Mouse (Mus musculus) G1E (cell line): ENCODE data around the gene Tprgl. TPM values are rescaled to one million over a fixed set of nuclear protein-coding genes. Genes with fewer than 3 reads are reported as not detected.

Experiments
- ATAC-seq: 2 replicates; pipeline ENCODE4 v1.8.0; 2016; ENCODE audit warnings: mild to moderate bottlenecking; ENCODE audit not compliant: insufficient number of reproducible peaks, poor library complexity, low FRiP score, severe bottlenecking; ENCODE audit errors: extremely low read depth
- DNase-seq: peaks from one replicate; pipeline ENCODE4 v3.0.0; 2012; ENCODE audit warnings: low spot score
- H3K27me3 ChIP-seq: 2 replicates; pipeline ENCODE4 v1.6.1; 2012; ENCODE audit warnings: mild to moderate bottlenecking, low read length, inconsistent platforms; ENCODE audit not compliant: insufficient read depth
- H3K36me3 ChIP-seq: replicated peaks from 2 replicates; pipeline ENCODE3; 2012; ENCODE audit warnings: mild to moderate bottlenecking, inconsistent platforms
- H3K4me1 ChIP-seq: 2 replicates; pipeline ENCODE4 v1.6.1; 2012; ENCODE audit warnings: low read depth, low read length, inconsistent platforms, mixed read lengths; ENCODE audit not compliant: insufficient read depth
- H3K4me3 ChIP-seq: 2 replicates; pipeline ENCODE4 v1.5.1; 2012; ENCODE audit warnings: low read depth, mild to moderate bottlenecking, inconsistent platforms, low read length, moderate library complexity, mixed read lengths
- H3K9me3 ChIP-seq: replicated peaks from 2 replicates; pipeline ENCODE4 v1.6.1; 2012; ENCODE audit warnings: inconsistent platforms
- CTCF ChIP-seq: IDR thresholded peaks from 2 replicates; pipeline ENCODE4 v1.5.1; 2012; ENCODE audit warnings: low read depth, low read length, inconsistent platforms, mixed read lengths
- GATA1 ChIP-seq: IDR thresholded peaks from 2 replicates; pipeline ENCODE4 v1.6.1; 2012; ENCODE audit warnings: borderline replicate concordance, low read length, inconsistent platforms, mixed read lengths
- GATA2 ChIP-seq: IDR thresholded peaks from 2 replicates; pipeline ENCODE4 v1.6.1; 2012; ENCODE audit warnings: low read depth, low read length, inconsistent platforms, borderline replicate concordance
- POLR2AphosphoS5 ChIP-seq: IDR thresholded peaks from 2 replicates; pipeline ENCODE4 v1.6.1; 2012; ENCODE audit warnings: low read depth, low read length, inconsistent platforms; ENCODE audit not compliant: insufficient replicate concordance
- polyA plus RNA-seq: library from polyadenylated mRNA; stranded (reverse); fragments of >175 nt; gene quantifications from 2 replicates; pipeline ENCODE4 v1.2.3, GENCODE M21; 2012
- total RNA-seq, 2 experiments: library from RNA; stranded (forward) in 1 of 2; stranded (reverse) in 1 of 2; fragments of 200-1000 nt in 1 of 2; fragments of >200 nt in 1 of 2; fragmentation: Nextera tagmentation in 1 of 2; gene quantifications; 2 replicates each; pipeline ENCODE4 v1.2.3; 2014 to 2017

The Tprgl gene
- total and polyA plus RNA-seq, 3 experiments = 51.1 to 60.8 (median 55.8) TPM

DNA sequence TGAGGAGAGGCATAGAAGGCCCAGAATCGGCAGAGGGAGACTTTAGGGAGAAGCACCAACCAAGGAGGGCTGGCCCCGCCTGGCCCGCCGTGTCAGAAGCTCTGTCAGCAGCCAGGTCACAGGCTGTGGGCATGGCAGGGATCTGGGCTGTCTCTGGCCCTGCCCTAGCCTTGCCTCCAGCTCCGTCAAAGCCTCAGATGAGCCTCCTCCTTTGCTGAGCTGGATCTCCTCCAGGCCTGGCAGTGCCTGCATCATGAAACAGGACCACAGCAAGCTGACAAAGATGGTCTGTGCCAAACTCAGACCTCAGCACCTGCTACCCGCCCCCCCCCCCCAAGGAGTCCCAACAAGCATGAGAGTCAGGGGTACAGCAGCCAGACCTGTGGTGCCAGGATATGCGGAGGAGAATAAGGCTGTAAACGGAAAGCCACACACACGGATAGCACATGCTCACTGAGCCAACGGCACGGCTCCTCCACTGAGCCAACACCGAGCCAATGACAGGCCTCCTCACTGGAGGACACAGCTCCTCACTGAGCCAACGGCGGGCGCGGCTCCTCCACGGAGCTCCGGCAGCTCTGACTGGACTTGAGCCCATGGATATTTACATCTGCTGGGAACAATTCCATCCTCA lies 51.1 kb downstream of the Tprgl start:
- TF ChIP-seq GATA1 (no peak), GATA2 (no peak), CTCF (no peak), POLR2AphosphoS5 (no peak)
- H3K4me3 ChIP-seq = no peak overlapping the region
- H3K27me3 ChIP-seq = no peaks in the 10 kb centered on the region; the same call in 1 of the 2 replicates
- ATAC-seq (no peak), DNase-seq (no peak)
- no peaks in the 10 kb centered on the region for H3K4me1 ChIP-seq
- peaks cover 72% of the 10 kb centered on the region for H3K9me3 ChIP-seq
- no peaks in the 10 kb centered on the region for H3K36me3 ChIP-seq

Other genes starting within 250 kb of the Tprgl start
- gene A430005L14Rik, start 203.4 kb downstream of the Tprgl start, total RNA-seq (2014; fragmentation: Nextera tagmentation) = 22.2 and 27.9 TPM in 2 replicates
- 48.7 and 57.6 TPM in 2 replicates for gene A430005L14Rik, start 203.4 kb downstream of the Tprgl start, total RNA-seq (2017)
- gene A430005L14Rik, start 203.4 kb downstream of the Tprgl start, polyA plus RNA-seq = 112 and 127 TPM in 2 replicates
- gene Dffb, start 185.5 kb downstream of the Tprgl start, total RNA-seq (2014; fragmentation: Nextera tagmentation) = 6.8 and 11.0 TPM in 2 replicates
- 17.0 and 20.5 TPM in 2 replicates for gene Dffb, start 185.5 kb downstream of the Tprgl start, total RNA-seq (2017)
- gene Dffb, start 185.5 kb downstream of the Tprgl start, polyA plus RNA-seq = 13.4 and 16.7 TPM in 2 replicates
- gene Cep104, start 185.5 kb downstream of the Tprgl start, total RNA-seq (2014; fragmentation: Nextera tagmentation) = 12.0 and 14.7 TPM in 2 replicates
- gene Cep104, start 185.5 kb downstream of the Tprgl start, total RNA-seq (2017) = 6.1 and 7.7 TPM in 2 replicates
- 6.6 and 8.6 TPM in 2 replicates for gene Cep104, start 185.5 kb downstream of the Tprgl start, polyA plus RNA-seq
- 17.5 and 24.8 TPM in 2 replicates for gene Lrrc47, start 148.9 kb downstream of the Tprgl start, total RNA-seq (2014; fragmentation: Nextera tagmentation)
- gene Lrrc47, start 148.9 kb downstream of the Tprgl start, total RNA-seq (2017) = 28.7 and 40.7 TPM in 2 replicates
- 201 and 254 TPM in 2 replicates for gene Lrrc47, start 148.9 kb downstream of the Tprgl start, polyA plus RNA-seq
- 74.3 and 100.0 TPM in 2 replicates for gene Smim1, start 134.4 kb downstream of the Tprgl start, total RNA-seq (2014; fragmentation: Nextera tagmentation)
- gene Smim1, start 134.4 kb downstream of the Tprgl start, total RNA-seq (2017) = 69.2 and 103 TPM in 2 replicates
- 58.4 and 87.4 TPM in 2 replicates for gene Smim1, start 134.4 kb downstream of the Tprgl start, polyA plus RNA-seq
- not detected in 2 replicates for gene Ccdc27, start 118.0 kb downstream of the Tprgl start, total RNA-seq (2014; fragmentation: Nextera tagmentation)
- gene Ccdc27, start 118.0 kb downstream of the Tprgl start, total RNA-seq (2017) = not detected in 2 replicates
- gene Ccdc27, start 118.0 kb downstream of the Tprgl start, polyA plus RNA-seq = not detected in 2 replicates
- not detected in 2 replicates for gene Trp73, start 20.5 kb downstream of the Tprgl start, total RNA-seq (2014; fragmentation: Nextera tagmentation)
- under 0.01 and 0.12 TPM in 2 replicates for gene Trp73, start 20.5 kb downstream of the Tprgl start, total RNA-seq (2017)
- not detected in 2 replicates for gene Trp73, start 20.5 kb downstream of the Tprgl start, polyA plus RNA-seq
- gene Wrap73, start 18.3 kb downstream of the Tprgl start, total RNA-seq (2014; fragmentation: Nextera tagmentation) = 6.9 and 7.2 TPM in 2 replicates
- gene Wrap73, start 18.3 kb downstream of the Tprgl start, total RNA-seq (2017) = 19.4 and 23.4 TPM in 2 replicates
- 16.6 and 21.5 TPM in 2 replicates for gene Wrap73, start 18.3 kb downstream of the Tprgl start, polyA plus RNA-seq
- not detected in 2 replicates for gene Megf6, start 10.1 kb upstream of the Tprgl start, total RNA-seq (2014; fragmentation: Nextera tagmentation)
- 0.05 and 0.23 TPM in 2 replicates for gene Megf6, start 10.1 kb upstream of the Tprgl start, total RNA-seq (2017)
- 0.01 and 0.07 TPM in 2 replicates for gene Megf6, start 10.1 kb upstream of the Tprgl start, polyA plus RNA-seq
- not detected in 2 replicates for gene Arhgef16, start 141.0 kb upstream of the Tprgl start, total RNA-seq (2014; fragmentation: Nextera tagmentation)
- gene Arhgef16, start 141.0 kb upstream of the Tprgl start, total RNA-seq (2017) = 0.06 and 0.11 TPM in 2 replicates
- gene Arhgef16, start 141.0 kb upstream of the Tprgl start, polyA plus RNA-seq = not detected in 2 replicates
- gene B230104I21Rik, start 175.5 kb upstream of the Tprgl start, total RNA-seq (2014; fragmentation: Nextera tagmentation) = not detected in 2 replicates
- gene B230104I21Rik, start 175.5 kb upstream of the Tprgl start, total RNA-seq (2017) = not detected in 2 replicates
- not detected in 2 replicates for gene B230104I21Rik, start 175.5 kb upstream of the Tprgl start, polyA plus RNA-seq